Mouse (Mus musculus) natural killer cell, adult 2 months (primary cell): ENCODE results near the gene Lsamp.
"Not testable (repeated sequence)": the region's sequence is repeated elsewhere in the genome, so short reads cannot be mapped to it uniquely, and the experiment has no call there.

Experiments
- DNase-seq, 2 experiments: peaks; one replicate each; pipeline ENCODE4 v3.0.0; 2022; ENCODE audit warnings: low spot score in 2 of 2

Lsamp gene

DNA sequence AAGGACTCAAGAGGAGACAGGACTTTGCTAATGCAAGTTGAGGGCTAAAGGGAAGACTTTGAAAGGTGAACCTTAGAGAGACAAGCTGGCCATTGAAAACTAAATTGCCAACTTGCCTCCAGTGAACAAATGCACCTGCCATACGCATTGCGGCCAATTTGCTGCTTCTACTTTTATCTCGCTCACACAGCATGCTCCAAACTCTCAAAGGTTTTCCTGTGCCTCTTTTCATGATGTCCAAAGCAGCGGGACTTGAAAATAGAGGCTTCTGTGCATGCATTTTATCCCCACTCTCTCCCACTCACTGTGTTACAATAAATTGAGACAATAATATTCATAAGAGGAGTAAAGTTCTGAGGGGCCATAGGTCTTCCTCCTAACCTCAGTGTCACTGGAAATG, 1945.4 kb downstream of the Lsamp start:
- no peak for DNase-seq

GRCm38 (mm10) chr16:41935701-41936100, 1951.5 kb downstream of the Lsamp start:
- DNase-seq: no peak

GRCm38 (mm10) chr16:41936908-41937595, 1952.9 kb downstream of the Lsamp start:
- no peak for DNase-seq

GRCm38 (mm10) chr16:41937596-41937990, 1953.4 kb downstream of the Lsamp start:
- no peak for DNase-seq

GRCm38 (mm10) chr16:41938258-41938657, 1954.1 kb downstream of the Lsamp start:
- no peak for DNase-seq

- DNase-seq: no peak
Observed at GRCm38 (mm10) chr16:41941591-41942315, 1957.6 kb downstream of the Lsamp start.

DNA sequence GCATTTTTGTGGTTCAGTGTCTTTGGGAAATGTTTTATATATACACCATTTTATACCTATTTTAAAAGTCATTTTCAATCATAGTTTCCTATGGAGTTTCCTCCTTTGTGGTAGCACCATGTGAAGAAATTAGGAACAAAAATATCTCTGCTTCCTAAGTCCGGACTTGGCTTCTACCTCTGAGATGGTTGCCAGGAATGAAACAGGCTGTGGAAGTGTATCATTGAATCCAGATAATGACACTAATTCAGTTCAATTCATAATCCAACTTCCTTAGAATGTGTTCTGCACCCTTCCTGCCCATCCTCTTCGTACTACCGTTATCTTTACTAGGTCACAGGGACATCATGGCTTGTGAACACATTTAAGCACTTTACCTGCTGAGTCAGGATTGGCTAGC, 1973.7 kb downstream of the Lsamp start:
- DNase-seq: no peak

- no peak for DNase-seq
Observed at GRCm38 (mm10) chr16:41965636-41966035, 1981.5 kb downstream of the Lsamp start.

- DNase-seq: no peak
Observed at GRCm38 (mm10) chr16:41969215-41969614, 1985.1 kb downstream of the Lsamp start.

DNA sequence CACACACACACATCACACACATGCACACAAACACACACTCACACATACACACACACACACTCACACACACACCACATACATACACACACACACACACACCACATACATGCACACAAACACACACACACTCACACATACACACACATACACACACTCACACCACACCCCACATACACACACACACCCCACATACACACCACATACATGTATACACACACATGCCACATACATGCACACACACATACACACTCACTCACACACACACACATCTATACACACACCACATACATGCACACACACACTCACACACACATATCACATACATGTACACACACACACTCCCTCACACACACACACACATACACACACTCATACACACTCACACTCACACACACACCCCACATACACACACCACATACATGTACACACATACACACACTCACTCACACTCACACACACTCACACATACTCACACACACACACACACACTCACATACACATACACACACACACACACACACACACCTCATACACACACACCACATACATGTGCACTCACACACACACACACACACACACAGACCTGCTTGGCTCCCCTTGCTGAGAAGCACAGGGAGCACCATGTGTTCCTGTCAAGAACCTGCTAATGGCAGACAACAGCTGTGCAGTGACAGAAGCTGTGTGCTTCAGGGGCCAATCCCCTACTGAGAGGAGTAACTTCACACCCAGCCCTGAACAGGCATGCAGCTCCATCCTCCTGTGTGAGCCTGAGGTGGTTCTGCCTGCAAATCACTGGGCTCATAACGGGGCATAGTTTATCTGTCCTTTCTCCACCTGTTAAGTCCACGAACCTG, 1990.9 kb downstream of the Lsamp start:
- no peak for DNase-seq

DNA sequence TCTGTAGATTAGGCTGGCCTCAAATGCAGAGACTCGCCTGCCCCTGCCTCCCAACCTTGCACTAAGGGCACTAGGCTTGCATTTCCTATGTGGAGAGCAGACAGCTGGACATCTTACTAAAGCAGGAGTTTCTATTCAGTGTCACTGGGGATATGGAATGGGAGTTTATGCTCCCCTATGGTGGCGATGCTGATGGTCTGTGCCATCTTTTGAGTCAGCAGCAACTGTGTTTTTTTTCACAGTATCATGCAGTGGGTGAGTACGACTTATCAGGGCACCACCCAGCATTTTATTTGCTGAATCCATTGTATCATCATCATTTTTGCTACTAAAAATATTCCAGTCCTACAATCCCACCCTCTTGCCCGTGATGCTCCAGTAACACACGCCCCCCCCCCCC, 1992.7 kb downstream of the Lsamp start:
- DNase-seq: no peak

- no peak for DNase-seq
Observed at GRCm38 (mm10) chr16:41996956-41997355, 2012.8 kb downstream of the Lsamp start.

GRCm38 (mm10) chr16:42002925-42003324, 2018.8 kb downstream of the Lsamp start:
- DNase-seq: no peak

DNA sequence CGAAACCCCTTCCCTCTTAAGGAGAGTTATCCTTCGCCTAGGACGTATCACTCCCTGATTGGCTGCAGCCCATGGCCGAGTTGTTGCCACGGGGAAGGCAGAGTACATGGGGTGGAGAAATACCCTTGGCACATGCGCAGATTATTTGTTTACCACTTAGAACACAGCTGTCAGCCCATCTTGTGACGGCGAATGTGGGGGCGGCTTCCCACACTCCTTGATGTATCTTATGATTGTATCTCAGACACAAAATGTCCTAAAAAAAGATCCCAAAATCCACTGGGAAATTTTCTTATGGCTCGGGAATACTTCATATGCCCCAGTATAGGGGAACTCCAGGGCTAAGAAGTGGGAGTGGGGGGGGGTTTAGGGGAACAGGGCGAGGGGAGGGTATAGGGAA, 2019.3 kb downstream of the Lsamp start:
- DNase-seq: not testable (repeated sequence)

- no peak for DNase-seq
Observed at GRCm38 (mm10) chr16:42004166-42004565, 2020.0 kb downstream of the Lsamp start.

DNA sequence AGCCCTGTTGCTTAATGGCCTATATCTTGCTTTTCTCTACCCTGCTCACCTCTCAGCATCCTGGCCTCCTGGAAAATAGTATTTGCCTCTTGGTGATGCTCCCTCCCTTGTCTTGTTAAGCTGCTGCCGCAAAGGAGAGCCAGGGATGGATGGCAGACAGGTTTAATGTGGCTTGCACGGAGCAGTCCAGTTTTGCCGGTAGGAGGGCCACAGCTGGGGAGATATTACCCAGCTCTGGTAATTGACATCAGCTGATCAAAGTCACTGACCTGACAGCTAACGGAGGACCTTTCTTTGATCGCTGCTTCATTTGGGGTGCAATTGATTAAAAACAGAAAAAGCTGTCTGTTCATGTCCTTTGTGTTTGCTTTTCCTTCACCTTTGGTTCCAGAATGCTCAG, 2030.8 kb downstream of the Lsamp start:
- DNase-seq: no peak

- no peak for DNase-seq
Observed at GRCm38 (mm10) chr16:42015443-42015842, 2031.3 kb downstream of the Lsamp start.

DNA sequence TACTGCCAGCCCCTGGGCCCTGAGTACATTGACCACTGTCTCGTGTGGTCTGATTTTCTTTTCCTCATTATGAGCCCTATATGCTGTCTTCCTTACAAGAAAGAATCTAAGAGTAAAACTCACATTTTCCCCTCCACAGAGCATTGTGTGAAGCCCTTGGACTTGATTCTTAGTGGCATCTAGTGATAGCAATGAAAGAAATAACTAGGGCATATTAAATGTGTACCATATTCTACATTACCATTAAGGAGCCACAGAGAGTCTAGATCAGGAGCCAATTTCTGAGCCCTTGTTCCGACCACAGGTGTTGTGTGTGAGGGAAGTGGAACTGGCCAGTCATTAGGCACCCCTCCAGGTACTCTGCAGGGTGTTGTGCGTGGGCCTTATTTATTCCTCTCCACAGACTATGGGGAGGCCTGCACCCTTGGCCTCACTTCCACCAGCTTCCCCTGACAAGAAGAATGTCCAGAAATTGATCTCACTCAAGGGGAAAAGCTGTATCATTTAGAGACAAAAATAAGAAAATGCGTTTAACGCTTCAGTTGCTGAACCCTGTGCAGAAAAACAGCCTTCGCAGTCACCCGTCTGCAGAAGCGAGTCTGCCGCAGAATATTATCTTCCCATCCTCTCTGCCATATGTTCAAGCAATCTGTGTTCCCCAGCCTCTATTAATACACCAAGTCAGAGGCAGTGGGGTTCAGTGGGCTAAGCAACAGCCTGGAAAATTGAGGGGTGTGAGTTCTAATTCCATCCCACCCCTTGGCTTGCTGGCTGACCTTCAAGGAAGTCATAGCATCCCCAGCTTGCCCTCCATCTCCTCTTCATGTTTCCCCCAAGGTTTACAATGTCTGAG, 2032.9 kb downstream of the Lsamp start:
- no peak for DNase-seq

DNA sequence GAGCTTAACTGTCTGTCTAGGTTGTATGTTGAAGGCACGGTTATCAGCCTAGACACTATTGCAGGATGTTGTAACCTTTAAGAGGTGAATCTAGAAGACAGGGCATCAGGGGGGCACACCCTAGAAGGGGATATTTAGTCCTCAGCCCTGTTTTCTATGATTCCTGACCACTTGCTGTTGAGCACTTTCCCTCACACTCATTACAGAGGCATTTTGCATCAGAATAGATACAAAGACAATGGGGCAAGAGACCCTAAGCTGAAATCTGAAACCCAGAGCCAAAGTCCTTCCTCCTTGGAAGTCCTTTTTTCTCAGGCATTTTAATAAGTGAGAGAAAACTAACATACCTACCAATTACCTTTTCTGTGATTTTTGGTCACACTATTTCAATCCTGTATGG, 2038.4 kb downstream of the Lsamp start:
- no peak for DNase-seq

DNA sequence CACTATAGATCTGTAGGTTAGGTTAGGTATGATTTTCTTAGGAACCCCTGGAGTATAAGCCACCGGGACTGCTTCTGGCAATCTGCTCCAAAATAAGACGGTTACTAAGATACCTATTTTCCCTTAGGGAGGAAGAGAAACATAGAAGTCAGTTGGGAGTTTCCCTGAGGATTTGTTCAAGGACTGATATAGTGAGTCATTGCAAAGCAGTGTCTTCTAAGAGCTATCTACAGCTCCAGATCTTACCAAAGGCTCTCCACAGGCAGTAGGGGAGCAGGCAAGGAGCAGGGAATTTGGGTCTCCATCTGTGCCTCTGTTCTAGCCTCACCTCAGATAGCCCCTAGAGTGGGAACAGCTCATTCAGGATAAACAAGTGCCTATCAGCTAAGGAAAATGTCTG, 2047.9 kb downstream of the Lsamp start:
- no peak for DNase-seq

- no peak for DNase-seq
Observed at GRCm38 (mm10) chr16:42033449-42033848, 2049.3 kb downstream of the Lsamp start.

DNA sequence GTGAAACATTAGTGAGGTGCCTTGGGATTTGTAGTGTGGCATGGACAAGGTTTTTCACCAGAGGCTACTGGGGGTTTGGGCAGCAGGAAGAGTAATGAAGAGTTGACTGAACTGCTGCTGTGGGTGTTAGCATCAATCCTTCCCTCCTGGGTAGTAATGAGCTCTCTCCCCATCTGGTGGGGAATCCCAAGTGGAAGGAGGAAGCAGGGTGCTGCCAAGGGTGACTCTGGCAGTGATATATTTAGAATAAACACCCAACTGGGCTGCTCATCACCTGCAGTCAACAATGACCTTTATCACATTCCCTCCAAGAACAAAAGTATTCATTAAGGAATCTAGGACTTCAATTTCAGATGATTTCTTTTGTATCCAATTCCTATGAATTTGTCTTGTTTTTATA, 2064.0 kb downstream of the Lsamp start:
- no peak for DNase-seq
